Mouse (Mus musculus) kidney, adult 2 months (tissue): ENCODE measurements around the gene Slc10a7.

Source experiments
- CTCF ChIP-seq: fragments of 200-500 bp; conservative IDR thresholded peaks from 2 replicates; pipeline ENCODE4 v1.5.1; 2011; ENCODE audit warnings: low read depth, mild to moderate bottlenecking, control low read depth, low read length, moderate library complexity, mixed read lengths; ENCODE audit not compliant: insufficient read depth, insufficient read length
- POLR2A ChIP-seq: fragments of 200-500 bp; IDR thresholded peaks from one replicate; pipeline ENCODE4 v1.6.1; 2011; ENCODE audit warnings: low read depth, low read length, control low read depth

GRCm38 (mm10) chr8:78656700-78657370, 147.7 kb downstream of the Slc10a7 start:
- TF ChIP-seq CTCF = no peak
- no peak for TF ChIP-seq POLR2A
